Mouse (Mus musculus): Measurements from ENCODE around the gene Asb18.

Gene Asb18

DNA sequence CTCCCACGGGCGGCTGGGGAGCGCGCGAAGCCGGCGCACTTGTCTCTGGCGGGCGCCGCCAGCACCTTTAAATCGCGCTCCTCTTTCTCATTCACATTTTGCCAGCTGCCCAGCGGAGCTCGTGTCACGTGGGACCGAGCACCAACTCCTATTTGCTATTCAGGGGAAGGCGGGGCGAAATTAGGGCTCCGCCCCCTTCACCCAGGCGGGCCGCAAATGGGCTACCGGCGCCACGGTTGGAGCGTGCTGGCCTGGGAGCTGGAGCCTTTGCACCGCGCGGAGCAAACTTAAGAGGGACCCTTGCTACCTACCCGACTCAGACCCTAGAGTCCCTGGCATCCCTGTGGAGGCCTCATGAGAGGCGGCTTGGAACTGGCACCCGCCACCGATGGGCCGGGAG, 83.3 kb downstream of the Asb18 start, which contains the start of gene Gbx2:
Gene Gbx2, minus strand, starts transcription at position 60 of the 400 bp plus-strand sequence.
- peak; percentile 48 to 78 for DNase-seq

- peak in 1 of 2 experiments; percentile 29 for DNase-seq
These were observed 83.9 kb downstream of the Asb18 start for GRCm38 (mm10) chr1:89930551-89930950.

GRCm38 (mm10) chr1:89929721-89930505, 84.6 kb downstream of the Asb18 start:
- peak in 1 of 2 experiments; percentile 44 for DNase-seq

- DNase-seq = no peak
These were observed 85.3 kb downstream of the Asb18 start for GRCm38 (mm10) chr1:89929181-89929580.

DNA sequence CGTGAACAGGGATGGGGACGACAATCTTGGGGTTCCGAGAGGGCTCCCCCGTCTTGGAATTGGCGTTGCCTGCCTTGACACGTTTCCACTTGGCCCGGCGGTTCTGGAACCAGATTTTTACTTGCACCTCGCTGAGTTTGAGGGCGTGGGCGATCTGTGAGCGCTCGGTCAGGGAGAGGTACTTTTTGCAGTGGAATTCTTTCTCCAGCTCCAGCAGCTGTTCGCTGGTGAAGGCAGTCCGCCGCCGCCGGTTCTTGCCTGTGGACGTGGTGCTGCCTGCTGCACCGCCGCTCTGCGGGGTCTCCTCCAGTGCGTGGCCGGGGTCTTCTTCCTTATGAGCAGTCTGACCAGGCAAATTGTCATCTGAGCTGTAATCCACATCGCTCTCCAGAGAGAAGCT, 85.8 kb downstream of the Asb18 start:
- DNase-seq = no peak

GRCm38 (mm10) chr1:89927061-89927661, 87.3 kb downstream of the Asb18 start:
- peak in 1 of 2 experiments; percentile 45 for DNase-seq

DNA sequence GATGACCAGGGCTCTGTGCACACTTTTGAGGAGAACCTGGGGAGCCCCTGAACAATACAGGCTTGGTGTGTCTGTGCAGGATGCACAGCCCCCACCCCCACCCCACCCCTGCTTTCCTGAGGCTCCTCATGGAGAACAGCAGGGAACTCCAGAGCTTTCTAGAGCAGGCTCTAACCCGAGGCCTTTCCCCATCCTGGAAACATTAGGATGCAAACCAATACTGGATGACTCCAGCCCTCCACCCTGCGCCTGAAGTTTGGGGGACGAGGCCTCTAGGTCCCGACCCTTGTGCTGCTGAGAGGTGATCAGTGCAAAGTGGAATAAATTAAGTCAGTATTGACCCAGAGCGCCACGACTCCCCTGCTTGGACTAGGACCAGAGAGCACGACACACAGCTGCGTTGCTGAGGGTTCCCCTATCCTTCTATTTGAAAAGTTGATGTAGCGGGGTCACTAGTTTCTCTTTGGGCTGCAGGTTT, 87.8 kb downstream of the Asb18 start:
- DNase-seq = no peak

- no peak for DNase-seq
These were observed 88.8 kb downstream of the Asb18 start for GRCm38 (mm10) chr1:89925501-89926190.

DNA sequence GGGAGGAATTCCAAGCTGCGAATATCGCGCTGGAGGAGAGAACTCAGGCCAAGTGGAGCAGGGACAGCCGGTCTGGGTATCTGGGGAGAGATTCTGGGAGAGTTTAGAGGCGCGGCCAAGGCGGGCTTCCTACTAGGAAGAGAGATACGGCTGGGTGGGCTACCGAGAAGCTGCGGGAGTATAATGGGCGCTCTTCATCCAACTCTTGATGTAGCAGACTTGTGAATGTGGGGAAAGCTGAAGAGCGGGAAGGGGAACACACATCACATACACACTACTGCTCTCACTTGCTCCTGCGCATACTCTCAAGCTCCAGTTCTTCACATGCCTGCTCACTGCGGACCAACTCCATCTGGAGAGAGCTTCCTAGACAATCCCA, 90.8 kb downstream of the Asb18 start:
- DNase-seq = no peak

DNA sequence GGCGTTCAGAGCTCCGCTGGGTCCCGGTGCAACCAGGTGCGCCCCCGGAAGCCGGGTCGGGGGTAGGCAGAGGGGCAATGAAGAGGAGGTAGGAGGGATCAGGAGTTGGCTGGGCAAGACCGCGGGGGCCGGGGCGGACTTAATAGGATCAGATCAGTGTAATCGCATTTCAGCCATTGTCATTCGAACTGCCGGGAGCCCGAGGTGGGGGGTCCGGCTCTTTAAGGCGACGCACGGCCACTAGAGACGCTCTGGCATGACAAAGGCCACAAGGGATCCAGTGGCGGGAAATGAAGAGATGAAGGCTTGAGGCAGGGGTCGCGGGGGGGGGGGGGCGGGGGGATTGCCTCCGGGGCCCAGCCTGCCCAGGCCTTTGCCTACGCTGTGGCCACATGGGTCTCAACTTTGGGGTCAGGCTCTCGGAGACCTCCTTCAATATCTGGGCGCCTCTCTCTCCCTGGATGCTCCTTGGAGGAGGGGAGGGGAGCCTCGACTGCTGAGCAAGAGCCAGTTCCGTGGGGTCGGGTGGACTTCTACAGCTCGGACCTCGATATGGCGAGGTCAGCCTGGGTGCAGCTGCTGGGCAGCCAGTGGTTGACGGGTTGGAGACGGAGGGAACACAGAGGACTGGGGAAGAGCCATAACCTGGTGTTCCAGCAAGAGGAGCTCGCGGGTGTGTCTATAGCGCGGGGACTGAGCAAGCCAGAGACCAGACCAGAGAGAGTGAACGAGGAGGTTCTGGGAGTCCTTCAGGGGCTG, 91.4 kb downstream of the Asb18 start:
- no peak for DNase-seq

DNA sequence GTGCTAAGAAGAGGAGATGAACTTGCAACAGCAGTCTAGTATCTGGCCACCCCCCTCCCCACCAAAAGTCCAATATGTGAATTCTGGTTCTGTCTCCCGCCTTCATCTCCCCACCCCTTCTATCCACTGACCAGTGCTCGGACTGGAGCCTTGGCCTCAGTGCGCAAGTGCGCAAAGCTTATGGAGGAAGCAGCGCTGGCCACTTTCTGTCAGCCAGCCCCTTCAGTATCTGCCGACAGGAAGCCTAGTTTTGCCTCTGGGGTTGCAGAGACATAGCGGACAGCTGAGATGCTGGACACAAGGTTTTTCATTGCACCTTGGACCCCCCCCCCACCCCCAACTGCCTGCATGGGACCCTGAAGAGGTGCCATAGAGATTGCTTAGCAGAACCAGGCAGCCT, 92.2 kb downstream of the Asb18 start:
- no peak for DNase-seq

DNA sequence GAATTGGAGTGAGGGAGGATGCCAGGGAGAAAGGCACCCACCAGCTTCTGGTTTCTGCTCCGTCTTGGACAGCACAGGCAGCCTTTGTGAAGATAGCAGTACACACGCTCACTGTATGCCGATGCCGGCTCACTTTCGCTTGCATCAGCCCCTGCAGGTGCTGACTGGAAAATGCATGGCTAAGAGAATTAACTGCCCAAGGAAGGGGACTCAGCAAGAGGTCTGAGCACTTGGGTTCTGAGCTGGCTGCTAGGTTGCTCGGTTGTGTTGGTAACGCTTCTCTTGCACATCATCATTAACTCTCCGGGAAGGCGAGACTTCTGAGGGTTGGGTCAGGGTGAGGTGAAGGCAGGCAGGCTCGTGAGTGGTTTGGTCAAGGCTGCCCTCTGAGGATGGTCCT, 92.7 kb downstream of the Asb18 start:
- DNase-seq = no peak

DNA sequence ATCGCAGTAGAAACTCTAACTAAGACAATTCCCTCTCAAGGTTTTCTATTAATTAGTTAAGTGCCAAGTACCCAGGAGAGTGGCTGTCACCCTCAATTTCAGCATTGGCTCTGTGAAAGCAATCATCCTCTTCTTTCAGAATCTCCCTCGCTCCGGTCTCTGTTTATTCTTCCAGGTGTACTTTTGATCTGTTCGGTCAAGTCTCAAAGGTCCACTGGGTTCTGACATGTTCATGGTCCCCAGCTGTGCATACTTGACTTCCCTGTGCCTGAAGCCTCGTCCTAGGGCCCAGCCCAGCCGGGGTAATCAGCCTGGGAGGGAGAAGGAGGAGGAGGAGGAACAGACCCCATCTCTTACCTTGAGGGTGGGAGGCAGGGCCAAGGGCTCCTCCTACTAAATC, 95.3 kb downstream of the Asb18 start:
- peak in 1 of 2 experiments; percentile 41 for DNase-seq

DNA sequence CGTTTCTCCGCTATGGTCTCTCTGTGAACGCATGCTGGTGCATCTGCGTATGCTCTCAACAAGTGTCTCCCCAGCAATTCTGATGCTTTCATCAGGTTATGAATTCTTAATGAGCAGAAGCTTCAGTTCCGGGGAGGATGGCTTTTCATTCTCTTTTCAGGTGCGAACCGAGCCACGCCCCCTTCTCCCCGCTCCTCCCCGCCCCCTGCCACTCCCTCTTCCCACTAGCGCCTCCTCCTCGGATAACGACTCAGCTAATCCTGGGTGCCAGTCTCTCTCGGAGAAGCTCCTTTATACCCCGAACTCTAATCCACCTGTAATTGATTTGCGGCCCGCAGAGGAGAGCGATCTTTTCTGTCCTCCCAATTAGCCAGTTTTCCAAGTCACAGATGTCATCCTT, 96.4 kb downstream of the Asb18 start:
- DNase-seq = no peak

DNA sequence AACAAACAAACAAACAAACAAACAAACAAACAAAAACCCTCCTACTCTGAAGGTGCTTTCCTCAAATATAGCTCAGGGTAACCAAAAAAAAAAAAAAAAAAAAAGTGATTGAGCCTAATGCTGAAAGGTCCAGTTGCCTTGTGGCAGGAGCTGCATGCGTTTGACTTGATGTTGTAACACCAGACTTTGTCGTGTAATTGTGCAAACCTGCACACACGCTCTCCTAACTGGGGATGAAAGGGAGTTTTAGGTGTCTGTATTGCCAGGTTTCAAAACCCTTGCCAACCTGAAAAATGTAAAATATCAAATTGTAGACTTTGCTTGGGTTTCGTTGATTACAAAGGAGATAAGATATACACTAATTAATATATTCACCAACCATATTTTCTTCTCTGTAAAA, 100.9 kb downstream of the Asb18 start:
- no peak for DNase-seq

- no peak for DNase-seq
These were observed 102.1 kb downstream of the Asb18 start for GRCm38 (mm10) chr1:89912392-89912791.

DNA sequence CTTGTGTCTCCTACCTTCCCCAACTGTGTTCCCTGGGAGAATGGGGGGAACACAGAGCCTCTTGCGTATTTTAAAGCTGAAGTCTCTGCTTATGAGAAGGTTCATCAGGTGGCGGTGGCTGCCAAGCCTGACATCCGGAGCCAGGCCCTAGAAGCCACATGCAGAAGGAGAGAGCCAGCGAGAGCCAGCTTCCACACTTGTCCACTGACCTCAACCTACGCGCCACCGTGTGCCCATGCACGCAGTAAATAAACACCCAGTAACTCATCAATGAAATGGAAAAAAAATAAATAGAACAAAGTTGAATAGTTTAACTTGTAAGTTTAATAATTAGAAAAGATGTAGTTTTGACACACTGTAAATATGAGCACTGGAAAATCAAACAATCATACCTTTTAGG, 104.7 kb downstream of the Asb18 start:
- peak in 1 of 2 experiments; percentile 36 for DNase-seq

DNA sequence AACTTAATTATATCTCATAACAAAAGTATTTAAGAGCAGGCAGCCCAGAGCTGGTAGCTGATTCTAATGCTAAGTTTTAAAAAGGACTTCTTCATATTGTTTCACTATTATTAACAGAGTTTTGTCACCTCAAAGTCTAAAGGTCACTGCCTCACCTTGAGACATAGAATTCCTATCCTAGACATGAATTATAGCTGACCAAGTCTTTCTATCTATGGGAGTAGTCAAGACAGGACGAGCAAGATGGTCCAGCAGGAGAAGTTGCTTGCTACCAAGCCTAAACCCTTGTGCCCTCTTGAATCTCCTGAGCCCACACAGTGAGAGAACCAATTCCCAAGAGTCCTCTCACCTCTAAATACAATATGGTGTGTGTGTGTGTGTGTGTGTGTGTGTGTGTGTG, 111.8 kb downstream of the Asb18 start:
- no peak for DNase-seq

DNA sequence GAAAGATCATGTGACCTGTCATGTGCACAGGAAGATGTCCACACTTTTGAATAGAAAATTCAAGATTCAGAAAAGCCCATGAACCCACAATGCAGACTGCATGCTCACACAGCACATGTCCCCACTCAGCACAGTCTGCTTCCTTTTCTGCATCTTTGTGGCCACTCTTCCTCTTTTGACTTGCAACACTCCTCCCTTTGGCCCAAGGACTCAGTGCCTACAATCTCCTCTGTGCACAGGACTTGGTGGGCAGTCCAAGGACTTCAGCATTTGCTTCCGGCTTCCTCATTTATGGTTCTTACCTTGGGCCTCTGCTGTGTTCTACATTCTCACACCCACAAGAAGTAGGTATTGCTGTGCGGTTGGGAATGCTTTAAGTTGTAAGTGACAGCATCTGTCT, 112.2 kb downstream of the Asb18 start:
- DNase-seq = no peak

DNA sequence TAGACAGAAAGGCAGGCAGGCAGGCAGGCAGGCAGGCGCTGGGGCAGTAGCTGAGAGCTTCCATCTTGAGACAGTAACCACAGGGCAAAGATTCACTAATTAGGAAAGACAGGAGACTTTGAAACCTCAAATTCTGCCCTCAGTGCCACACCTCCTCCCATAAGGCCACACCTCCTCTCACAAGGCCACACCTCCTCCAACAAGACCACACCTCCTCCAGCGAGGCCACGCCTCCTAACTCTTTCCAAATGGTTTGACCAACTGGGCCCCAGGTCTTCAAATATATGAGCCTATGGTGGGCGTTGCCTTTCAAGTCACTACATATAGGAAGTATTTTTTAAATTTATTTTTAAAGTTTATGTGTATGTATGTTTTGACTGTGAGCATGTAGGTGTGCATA, 113.1 kb downstream of the Asb18 start:
- no peak for DNase-seq

Measured in kidney, postnatal 36 days (tissue).